Mouse (Mus musculus) heart, adult 2 months (tissue): ENCODE measurements around the gene Krt18.

Experiments
- CTCF ChIP-seq: fragments of 200-600 bp; IDR thresholded peaks from 2 replicates; pipeline ENCODE4 v1.8.1; 2022; ENCODE audit warnings: antibody characterized with exemption, mild to moderate bottlenecking, moderate library complexity
- POLR2A ChIP-seq: fragments of 200-500 bp; IDR thresholded peaks from 2 replicates; pipeline ENCODE4 v1.6.1; 2011; ENCODE audit warnings: mild to moderate bottlenecking, low read depth, low read length, control low read depth; ENCODE audit not compliant: insufficient read depth

DNA sequence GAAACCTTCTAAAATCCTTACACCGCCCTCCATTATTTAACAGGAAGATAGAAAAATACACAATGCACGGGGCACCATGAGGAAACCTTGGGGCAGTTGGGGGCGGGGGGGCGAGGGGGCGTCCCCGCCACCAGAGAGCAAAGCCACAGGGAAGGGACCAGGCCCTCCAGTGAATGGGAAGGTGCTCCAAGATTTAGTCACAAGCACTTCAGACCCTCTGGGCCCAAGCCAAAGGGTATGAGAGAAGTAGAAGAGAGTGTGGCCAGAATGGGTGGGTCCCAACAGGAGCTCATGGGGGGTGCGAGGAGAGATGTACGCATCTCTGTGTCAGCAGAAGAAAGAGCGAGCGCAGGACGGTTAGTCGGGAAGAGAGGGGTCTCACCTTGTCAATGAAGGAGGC, 24.5 kb upstream of the Krt18 start:
- TF ChIP-seq CTCF (no peak), POLR2A (no peak)
